Mouse (Mus musculus) embryonic facial prominence, embryonic 12.5 days (tissue): ENCODE measurements around the gene Btbd9. TPM values are rescaled to one million over a fixed set of nuclear protein-coding genes. Genes with fewer than 3 reads are reported as not detected.

ENCODE experiments used
- ATAC-seq: fragments of 200-750 bp; cut with Nextera tagmentation; 2 replicates; pipeline ENCODE4 v1.8.0; 2017; ENCODE audit not compliant: insufficient number of reproducible peaks, insufficient read depth, low FRiP score, low TSS enrichment
- H3K27ac ChIP-seq: fragments of 300-500 bp; sonication (generic); 2 replicates; pipeline ENCODE4 v1.5.1; 2016; ENCODE audit warnings: mild to moderate bottlenecking
- H3K27me3 ChIP-seq: fragments of 300-500 bp; sonication (generic); 2 replicates; pipeline ENCODE4 v1.6.1; 2016; ENCODE audit warnings: mild to moderate bottlenecking, moderate library complexity
- H3K36me3 ChIP-seq: fragments of 300-500 bp; sonication (generic); 2 replicates; pipeline ENCODE4 v1.6.1; 2016; ENCODE audit warnings: mild to moderate bottlenecking
- H3K4me1 ChIP-seq: fragments of 300-500 bp; sonication (generic); 2 replicates; pipeline ENCODE4 v1.6.1; 2016
- H3K4me2 ChIP-seq: fragments of 300-500 bp; sonication (generic); replicated peaks from 2 replicates; pipeline ENCODE4 v1.6.1; 2016; ENCODE audit warnings: mild to moderate bottlenecking, moderate library complexity
- H3K4me3 ChIP-seq: fragments of 300-500 bp; sonication (generic); 2 replicates; pipeline ENCODE4 v1.5.1; 2016; ENCODE audit warnings: mild to moderate bottlenecking
- H3K9ac ChIP-seq: fragments of 300-500 bp; sonication (generic); 2 replicates; pipeline ENCODE4 v1.6.1; 2016; ENCODE audit warnings: mild to moderate bottlenecking, moderate library complexity
- H3K9me3 ChIP-seq: fragments of 300-500 bp; sonication (generic); 2 replicates; pipeline ENCODE4 v1.6.1; 2016; ENCODE audit warnings: mild to moderate bottlenecking, moderate library complexity
- WGBS: fragments of 180-500 bp; shearing (Covaris S2); methylation state at CpG from one replicate; pipeline ENCODE4 v1.1.7; 2016; 5-methylcytosine and 5-hydroxymethylcytosine counted together
- polyA plus RNA-seq: library from polyadenylated mRNA; unstranded; fragments of >200 nt; fragmentation: Nextera tagmentation; extraction: Ambion mirVana; gene quantifications from 2 replicates; pipeline ENCODE4 v1.2.1, GENCODE M21; 2016

The Btbd9 gene
- polyA plus RNA-seq, 1 experiment from 2014 or later, result 71.6 TPM

DNA sequence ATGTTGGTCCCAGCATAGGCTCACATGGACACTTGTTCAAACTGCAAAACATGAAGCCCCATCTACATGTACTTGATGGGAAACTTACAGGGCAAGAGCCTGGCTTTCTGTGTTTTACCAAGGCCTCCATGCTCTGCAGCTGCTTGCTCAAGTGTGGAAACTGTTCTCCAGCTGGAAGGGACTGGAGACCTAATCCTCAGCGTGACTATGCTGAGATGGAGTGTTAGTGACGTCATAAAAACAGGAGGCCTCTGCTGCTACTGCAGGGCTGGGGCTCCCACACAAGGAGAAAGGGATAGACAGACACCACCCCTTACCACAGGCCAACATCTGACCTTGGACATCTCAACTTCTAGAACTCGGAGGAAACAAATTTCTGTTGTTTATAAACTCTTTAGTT lies 5.3 kb downstream of the Btbd9 start:
- no peak overlapping the region for H3K4me2 ChIP-seq
- H3K4me1 ChIP-seq, result peaks cover 9% of the 10 kb centered on the region; the same call in 1 of the 2 replicates
- H3K9ac ChIP-seq, result no peak overlapping the region
- no peak overlapping the region for H3K27ac ChIP-seq
- H3K27me3 ChIP-seq, result no peaks in the 10 kb centered on the region
- ATAC-seq, result no peak
- no peaks in the 10 kb centered on the region for H3K36me3 ChIP-seq
- no peaks in the 10 kb centered on the region for H3K9me3 ChIP-seq
- H3K4me3 ChIP-seq, result no peak overlapping the region
- 76% methylated on average over 3 of the region's 3 CpGs for WGBS

GRCm38 (mm10) chr17:30570173-30570572 lies 6.1 kb downstream of the Btbd9 start:
- Histone ChIP-seq H3K36me3 (no peaks in the 10 kb centered on the region), H3K9me3 (no peaks in the 10 kb centered on the region), H3K4me2 (no peak overlapping the region), H3K27ac (no peak overlapping the region), H3K4me3 (no peak overlapping the region), H3K4me1 (peaks cover 7% of the 10 kb centered on the region; the same call in 1 of the 2 replicates), H3K9ac (no peak overlapping the region), H3K27me3 (no peaks in the 10 kb centered on the region)
- WGBS, result 77% methylated on average over 8 of the region's 8 CpGs
- ATAC-seq, result no peak

DNA sequence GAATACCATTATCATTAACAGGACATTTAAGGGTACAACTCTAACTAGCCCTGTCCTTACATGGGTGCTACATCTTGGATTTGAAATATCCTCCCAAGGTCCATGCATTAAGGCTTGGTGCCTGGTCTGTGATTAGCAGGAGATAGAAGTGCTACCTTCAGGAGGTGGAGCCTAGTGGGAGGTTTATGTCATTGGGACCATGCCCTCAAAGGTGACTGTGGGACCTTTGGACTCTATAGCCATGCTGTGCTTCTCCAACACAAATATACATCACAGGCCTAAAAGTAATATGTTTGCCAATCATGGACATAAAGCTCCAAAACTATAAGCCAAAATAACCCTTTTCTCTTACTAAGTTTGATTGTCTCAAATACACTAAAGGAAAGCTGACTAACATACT lies 7.8 kb downstream of the Btbd9 start:
- H3K4me3 ChIP-seq, result no peak overlapping the region
- no peaks in the 10 kb centered on the region for H3K4me1 ChIP-seq
- H3K4me2 ChIP-seq, result no peak overlapping the region
- H3K9me3 ChIP-seq, result no peaks in the 10 kb centered on the region
- no peak for ATAC-seq
- no peak overlapping the region for H3K9ac ChIP-seq
- H3K27ac ChIP-seq, result no peak overlapping the region
- H3K36me3 ChIP-seq, result no peaks in the 10 kb centered on the region
- H3K27me3 ChIP-seq, result no peaks in the 10 kb centered on the region

GRCm38 (mm10) chr17:30564971-30565370 lies 11.3 kb downstream of the Btbd9 start:
- no peak for ATAC-seq
- Histone ChIP-seq H3K4me1 (no peaks in the 10 kb centered on the region), H3K36me3 (no peaks in the 10 kb centered on the region), H3K9me3 (no peaks in the 10 kb centered on the region), H3K27me3 (no peaks in the 10 kb centered on the region), H3K27ac (no peak overlapping the region), H3K4me3 (no peak overlapping the region), H3K4me2 (no peak overlapping the region), H3K9ac (no peak overlapping the region)
- WGBS, result 82% methylated on average over 7 of the region's 7 CpGs

- no peak overlapping the region for H3K9ac ChIP-seq
- no peak overlapping the region for H3K4me2 ChIP-seq
- no peaks in the 10 kb centered on the region for H3K4me1 ChIP-seq
- H3K27ac ChIP-seq, result no peak overlapping the region
- no peak for ATAC-seq
- H3K4me3 ChIP-seq, result no peak overlapping the region
- H3K27me3 ChIP-seq, result no peaks in the 10 kb centered on the region
- WGBS, result 71% methylated on average over 3 of the region's 3 CpGs
- no peaks in the 10 kb centered on the region for H3K36me3 ChIP-seq
- no peaks in the 10 kb centered on the region for H3K9me3 ChIP-seq
Observed at GRCm38 (mm10) chr17:30564407-30564806, 11.9 kb downstream of the Btbd9 start.

DNA sequence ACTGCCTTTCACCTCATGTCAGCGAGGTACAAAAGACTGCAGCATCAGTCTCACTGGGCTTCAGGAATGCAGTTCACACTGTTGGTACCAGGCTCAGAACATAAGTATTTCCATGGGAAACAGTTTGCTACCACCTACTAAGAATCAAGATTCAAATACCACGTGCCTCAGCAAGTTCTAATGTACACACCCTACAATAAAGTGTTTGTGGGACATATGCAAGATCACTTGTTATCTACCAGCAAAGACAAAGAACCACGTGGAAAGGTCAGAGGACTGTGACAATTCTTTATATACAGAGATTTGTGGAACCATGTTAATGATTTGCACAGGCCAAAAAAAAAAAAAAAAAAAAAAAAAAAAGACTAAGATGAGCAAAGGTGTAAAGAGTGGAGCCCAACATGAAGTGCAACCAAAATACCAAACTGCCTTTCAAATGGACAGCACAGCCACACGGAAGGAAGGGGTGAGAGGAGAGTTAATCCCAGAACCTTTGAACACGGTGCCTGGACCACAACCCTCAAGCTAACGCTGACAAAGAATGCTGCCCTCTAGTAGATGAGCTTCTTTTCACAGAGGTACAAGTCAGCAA lies 12.7 kb downstream of the Btbd9 start:
- H3K36me3 ChIP-seq, result no peaks in the 10 kb centered on the region
- no peaks in the 10 kb centered on the region for H3K27me3 ChIP-seq
- no peaks in the 10 kb centered on the region for H3K4me1 ChIP-seq
- no peak overlapping the region for H3K27ac ChIP-seq
- no peak overlapping the region for H3K4me2 ChIP-seq
- H3K9ac ChIP-seq, result no peak overlapping the region
- no peak for ATAC-seq
- 77% methylated on average over 6 of the region's 6 CpGs for WGBS
- H3K9me3 ChIP-seq, result no peaks in the 10 kb centered on the region
- H3K4me3 ChIP-seq, result no peak overlapping the region

DNA sequence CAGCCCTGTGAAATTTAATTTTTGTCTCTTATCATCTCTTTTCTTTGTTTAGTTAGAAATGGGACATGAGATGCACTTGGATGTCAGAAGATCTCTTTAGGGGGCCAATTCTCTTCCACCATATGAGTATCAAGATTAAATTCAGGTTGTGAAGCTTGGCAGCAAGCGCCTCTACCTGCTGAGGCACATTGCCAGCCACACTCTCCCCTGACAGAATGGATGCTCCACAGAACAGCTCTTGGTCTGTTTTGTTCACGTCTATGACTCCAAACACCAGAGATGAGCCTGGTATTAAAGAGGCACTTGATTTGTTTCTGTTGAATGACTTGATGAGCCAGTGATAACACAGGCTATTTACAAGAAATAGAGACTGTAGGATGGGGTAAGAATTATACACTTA lies 13.5 kb downstream of the Btbd9 start:
- no peaks in the 10 kb centered on the region for H3K36me3 ChIP-seq
- H3K27me3 ChIP-seq, result no peaks in the 10 kb centered on the region
- H3K4me3 ChIP-seq, result no peak overlapping the region
- no peaks in the 10 kb centered on the region for H3K9me3 ChIP-seq
- H3K4me2 ChIP-seq, result no peak overlapping the region
- WGBS, result 91% methylated on average over 2 of the region's 2 CpGs
- H3K4me1 ChIP-seq, result no peaks in the 10 kb centered on the region
- ATAC-seq, result no peak
- no peak overlapping the region for H3K27ac ChIP-seq
- H3K9ac ChIP-seq, result no peak overlapping the region

GRCm38 (mm10) chr17:30559536-30559935 lies 16.8 kb downstream of the Btbd9 start:
- H3K9me3 ChIP-seq, result no peaks in the 10 kb centered on the region
- H3K4me3 ChIP-seq, result no peak overlapping the region
- no peak overlapping the region for H3K27ac ChIP-seq
- no peak for ATAC-seq
- no peak overlapping the region for H3K9ac ChIP-seq
- no peaks in the 10 kb centered on the region for H3K36me3 ChIP-seq
- WGBS, result 49% methylated on average over 3 of the region's 3 CpGs
- no peak overlapping the region for H3K4me2 ChIP-seq
- peaks cover 5% of the 10 kb centered on the region; the same call in 1 of the 2 replicates for H3K4me1 ChIP-seq
- H3K27me3 ChIP-seq, result no peaks in the 10 kb centered on the region

- Histone ChIP-seq H3K4me3 (no peak overlapping the region), H3K9me3 (no peaks in the 10 kb centered on the region), H3K27ac (no peak overlapping the region), H3K27me3 (no peaks in the 10 kb centered on the region), H3K9ac (no peak overlapping the region), H3K4me1 (peaks cover 5% of the 10 kb centered on the region; the same call in 1 of the 2 replicates), H3K4me2 (no peak overlapping the region), H3K36me3 (no peaks in the 10 kb centered on the region)
- ATAC-seq, result no peak
- WGBS, result 86% methylated on average over 2 of the region's 2 CpGs
Observed at GRCm38 (mm10) chr17:30558623-30559022, 17.7 kb downstream of the Btbd9 start.

GRCm38 (mm10) chr17:30556512-30556911 lies 19.8 kb downstream of the Btbd9 start:
- ATAC-seq, result no peak
- Histone ChIP-seq H3K9me3 (no peaks in the 10 kb centered on the region), H3K27ac (no peak overlapping the region), H3K27me3 (no peaks in the 10 kb centered on the region), H3K4me3 (no peak overlapping the region), H3K4me1 (peaks cover 5% of the 10 kb centered on the region; the same call in 1 of the 2 replicates), H3K4me2 (no peak overlapping the region), H3K9ac (no peak overlapping the region), H3K36me3 (no peaks in the 10 kb centered on the region)
- 78% methylated on average over 3 of the region's 3 CpGs for WGBS

DNA sequence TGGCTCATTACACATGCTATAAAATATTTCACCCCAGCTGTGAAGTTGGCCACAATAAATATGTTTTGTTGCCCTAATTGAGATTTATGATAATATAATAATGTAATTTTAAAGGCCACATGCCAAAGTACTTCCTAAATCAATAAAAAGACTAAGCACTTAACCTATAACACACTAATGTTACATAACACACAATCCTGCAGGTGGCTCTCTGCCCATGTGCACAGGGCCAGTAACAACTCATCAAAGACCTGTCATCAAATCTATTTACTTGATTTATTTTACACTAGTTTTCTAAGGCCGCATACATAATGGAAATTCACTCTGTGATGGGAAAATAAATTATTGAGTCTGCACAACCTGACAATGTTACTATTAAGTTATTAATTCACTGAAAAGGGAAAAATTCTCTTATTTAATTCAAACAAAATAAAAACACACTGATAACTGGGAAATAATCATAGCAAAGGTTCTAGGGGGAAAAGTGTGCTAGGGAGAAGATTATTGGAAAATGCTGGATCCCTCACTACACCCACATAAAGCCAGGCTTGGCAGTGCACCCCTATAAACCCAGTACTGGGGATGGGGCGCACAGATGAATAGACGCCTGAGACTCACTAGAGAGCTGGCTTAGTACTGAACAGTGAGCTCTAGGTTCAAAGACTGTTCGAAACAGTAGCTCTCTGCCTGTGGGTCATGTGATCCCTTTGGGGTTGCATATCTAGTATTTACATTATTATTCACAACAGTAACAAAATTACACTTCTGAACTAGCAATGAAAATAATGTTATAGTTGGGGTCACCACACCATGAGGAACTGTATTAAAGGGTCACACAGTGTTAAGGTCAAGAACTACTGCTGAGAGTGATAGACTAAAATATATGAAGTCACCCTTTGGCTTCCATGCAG lies 23.0 kb downstream of the Btbd9 start:
- Histone ChIP-seq H3K36me3 (no peaks in the 10 kb centered on the region), H3K4me1 (peaks cover 23% of the 10 kb centered on the region), H3K4me2 (no peak overlapping the region), H3K27ac (no peak overlapping the region), H3K9me3 (no peaks in the 10 kb centered on the region), H3K4me3 (no peak overlapping the region), H3K9ac (no peak overlapping the region), H3K27me3 (no peaks in the 10 kb centered on the region)
- ATAC-seq, result no peak
- 93% methylated on average over 4 of the region's 4 CpGs for WGBS

DNA sequence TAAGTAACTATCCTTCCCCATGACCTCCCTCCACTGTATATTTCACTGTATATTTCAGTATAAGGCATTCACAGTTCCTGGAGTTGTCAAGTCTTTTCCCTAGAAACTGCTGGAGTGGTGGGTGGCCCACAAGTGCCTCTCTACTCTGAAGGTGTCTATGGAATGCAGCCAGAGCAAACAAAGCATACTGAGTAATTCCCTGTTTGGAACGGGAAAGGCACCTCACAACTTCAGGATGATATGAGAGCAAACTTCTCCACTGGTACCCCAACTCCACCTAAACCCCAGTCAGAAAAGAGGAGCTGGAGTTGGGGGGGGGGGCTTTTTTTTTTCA lies 25.5 kb downstream of the Btbd9 start:
- no peak overlapping the region for H3K4me2 ChIP-seq
- 0 out of 2 replicates have a peak overlapping the region, but pooled peaks have one; percentile 37 for H3K27ac ChIP-seq
- no peaks in the 10 kb centered on the region for H3K36me3 ChIP-seq
- H3K4me3 ChIP-seq, result no peak overlapping the region
- no peaks in the 10 kb centered on the region for H3K9me3 ChIP-seq
- H3K9ac ChIP-seq, result no peak overlapping the region
- 15% methylated on average over 1 of the region's 1 CpGs for WGBS
- H3K4me1 ChIP-seq, result peaks cover 21% of the 10 kb centered on the region
- no peaks in the 10 kb centered on the region for H3K27me3 ChIP-seq
- no peak for ATAC-seq
